Mouse (Mus musculus) ES-E14 (cell line): ENCODE data around the gene Gjb3.

Experiments used
- CHD2 ChIP-seq: IDR thresholded peaks from 2 replicates; pipeline ENCODE4 v1.6.1; 2014; ENCODE audit warnings: mild to moderate bottlenecking, low read depth, low read length, inconsistent platforms
- MAFK ChIP-seq: IDR thresholded peaks from 2 replicates; pipeline ENCODE4 v1.6.1; 2014; ENCODE audit warnings: mild to moderate bottlenecking, low read depth, low read length, inconsistent platforms; ENCODE audit not compliant: insufficient read depth

- TF ChIP-seq MAFK, result no peak
- TF ChIP-seq CHD2, result no peak
Observed at GRCm38 (mm10) chr4:127358018-127358417, 27.4 kb upstream of the Gjb3 start, which contains the start of gene Gjb5.
